In the genomic region with DNA sequence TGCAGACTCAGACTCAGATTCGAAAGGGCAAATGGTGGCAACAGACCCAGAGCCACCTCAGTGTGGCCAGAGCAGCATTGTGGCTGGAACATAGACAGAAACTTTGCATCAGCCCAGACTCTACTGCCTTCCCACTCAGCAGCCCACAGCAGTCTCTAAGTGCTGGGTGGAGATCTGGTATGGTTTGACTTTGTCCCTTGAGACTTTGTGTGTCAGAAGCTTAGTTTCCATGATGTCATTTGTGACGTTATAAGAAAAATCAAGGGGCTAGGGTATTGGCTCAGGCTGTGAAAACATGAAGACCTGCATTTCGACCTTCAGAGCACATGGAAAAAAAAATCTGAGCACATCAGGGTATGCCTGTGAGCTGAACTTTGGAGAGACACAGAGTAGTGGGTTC, we compare ENCODE assay signal across 26 mouse cellular contexts.
"Had no signal": no experiment of that assay in that cellular context is flagged by ENCODE, and none has a peak within 500 bp of the region (broad histone marks: within the 10 kb centered on the region; RNA-seq: fewer than 3 reads in every experiment).

No protein-coding gene starts in this region.

- H3K27me3 ChIP-seq: heart, embryonic 15.5 days; hindbrain, embryonic 12.5 days; hindbrain, embryonic 15.5 days; limb, embryonic 12.5 days; liver, embryonic 13.5 days; liver, embryonic 15.5 days had no signal

- H3K9me3 ChIP-seq: heart, embryonic 13.5 days; heart, embryonic 15.5 days; hindbrain, embryonic 10.5 days; hindbrain, embryonic 12.5 days; hindbrain, embryonic 15.5 days; limb, embryonic 10.5 days; limb, embryonic 12.5 days; liver, embryonic 13.5 days; liver, embryonic 15.5 days had no signal

- H3K4me3 ChIP-seq: heart, adult 2 months; heart, embryonic 13.5 days; heart, embryonic 15.5 days; hindbrain, embryonic 10.5 days; hindbrain, embryonic 12.5 days; hindbrain, embryonic 15.5 days; layer of hippocampus, adult 2 months; left cerebral cortex, adult 2 months; limb, embryonic 10.5 days; limb, embryonic 12.5 days; liver, embryonic 13.5 days; liver, embryonic 15.5 days had no signal

- DNase-seq: gastrocnemius, postnatal 14 days; gastrocnemius, postnatal 36 days; heart, adult 11 months; heart, adult 2 months; heart, postnatal 14 days; heart, postnatal 4 days; kidney, adult 18-20 months; kidney, adult 8-10 months; kidney, postnatal 10 days; kidney, postnatal 25 days; liver; liver, embryonic 13.5 days had no signal

- H3K27ac ChIP-seq: heart, adult 2 months; heart, embryonic 13.5 days; heart, embryonic 15.5 days; hindbrain, embryonic 10.5 days; hindbrain, embryonic 12.5 days; hindbrain, embryonic 15.5 days; hindbrain, postnatal 0 days; layer of hippocampus, adult 2 months; left cerebral cortex, adult 2 months; limb, embryonic 10.5 days; limb, embryonic 12.5 days; liver, embryonic 13.5 days; liver, embryonic 15.5 days had no signal

- ATAC-seq: hindbrain, postnatal 0 days; intestine, embryonic 16.5 days had no signal

- H3K4me2 ChIP-seq: heart, embryonic 11.5 days; heart, embryonic 13.5 days; heart, embryonic 15.5 days; hindbrain, embryonic 12.5 days; hindbrain, embryonic 15.5 days; limb, embryonic 12.5 days; liver, embryonic 11.5 days; liver, embryonic 13.5 days; liver, embryonic 15.5 days had no signal

- H3K4me1 ChIP-seq: heart, embryonic 15.5 days; hindbrain, embryonic 10.5 days; hindbrain, embryonic 12.5 days; hindbrain, embryonic 15.5 days; limb, embryonic 12.5 days; liver, embryonic 13.5 days; liver, embryonic 15.5 days had no signal

- H3K9ac ChIP-seq: heart, embryonic 13.5 days; heart, embryonic 15.5 days; hindbrain, embryonic 12.5 days; hindbrain, embryonic 15.5 days; limb, embryonic 12.5 days; liver, embryonic 13.5 days; liver, embryonic 15.5 days had no signal

- H3K36me3 ChIP-seq: heart, embryonic 13.5 days; heart, embryonic 15.5 days; hindbrain, embryonic 10.5 days; hindbrain, embryonic 12.5 days; hindbrain, embryonic 15.5 days; limb, embryonic 10.5 days; limb, embryonic 12.5 days; liver, embryonic 13.5 days; liver, embryonic 15.5 days had no signal
